Mouse (Mus musculus): Measurements from ENCODE around the gene Paqr8. TPM values are rescaled to one million over a fixed set of nuclear protein-coding genes. Genes with fewer than 3 reads are reported as not detected.

The Paqr8 gene
- polyA plus RNA-seq, 1 experiment from 2014 or later = 4.4 TPM

DNA sequence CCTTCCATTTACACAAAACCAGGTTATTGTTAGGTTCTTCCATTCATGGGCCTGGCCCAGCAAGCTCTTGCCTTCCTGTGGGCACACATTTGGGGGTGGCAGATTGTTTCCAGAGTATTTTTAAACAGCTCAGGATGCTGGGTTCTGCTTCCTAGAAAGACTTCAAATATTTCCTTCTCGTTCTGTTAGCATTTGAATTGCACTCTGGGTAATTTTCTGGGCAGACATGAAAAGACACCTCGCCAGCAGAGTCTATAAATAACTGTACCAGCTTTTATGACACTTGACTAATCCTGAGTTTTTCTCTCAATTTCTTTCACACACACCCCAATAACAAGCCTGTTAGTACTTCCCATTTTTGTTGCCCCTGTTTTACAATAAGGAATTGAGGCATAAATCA is 50.9 kb downstream of the Paqr8 start:
- H3K27ac ChIP-seq (replicated peaks) = no peak overlapping the region
- no peaks in the 10 kb centered on the region for H3K36me3 ChIP-seq (replicated peaks)
- no peak for DNase-seq (ENCODE audit: low spot score)
- 79% methylated on average over 2 of the region's 2 CpGs for WGBS
- no peaks in the 10 kb centered on the region for H3K27me3 ChIP-seq (replicated peaks; ENCODE audit: low read depth, poor library complexity, severe bottlenecking)
- H3K4me3 ChIP-seq = no peak overlapping the region
- no peaks in the 10 kb centered on the region for H3K9me3 ChIP-seq
- H3K4me1 ChIP-seq = no peaks in the 10 kb centered on the region

DNA sequence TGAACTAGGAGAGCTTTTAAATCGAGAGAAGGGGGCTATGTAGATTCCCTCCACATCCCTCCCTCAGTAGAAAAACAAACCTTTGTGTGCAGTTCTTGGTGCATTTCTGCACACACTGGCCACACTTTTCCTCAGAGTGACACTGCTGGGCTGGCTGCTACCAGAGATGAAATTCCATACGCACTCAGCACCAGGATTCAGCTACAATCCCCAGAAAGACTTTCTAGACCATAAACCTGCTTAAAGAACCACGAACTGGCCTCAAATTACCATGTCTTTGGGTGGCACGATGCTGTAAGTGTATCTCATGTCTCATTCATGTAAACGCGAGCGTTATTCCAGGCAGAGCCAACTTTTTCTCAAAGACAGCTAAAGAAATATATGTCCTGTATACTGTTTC is 51.5 kb downstream of the Paqr8 start:
- no peaks in the 10 kb centered on the region for H3K27me3 ChIP-seq (replicated peaks; ENCODE audit: low read depth, poor library complexity, severe bottlenecking)
- no peak overlapping the region for H3K4me3 ChIP-seq
- no peaks in the 10 kb centered on the region for H3K4me1 ChIP-seq
- no peaks in the 10 kb centered on the region for H3K9me3 ChIP-seq
- no peaks in the 10 kb centered on the region for H3K36me3 ChIP-seq (replicated peaks)
- 84% methylated on average over 7 of the region's 7 CpGs for WGBS
- no peak overlapping the region for H3K27ac ChIP-seq (replicated peaks)
- no peak for DNase-seq (ENCODE audit: low spot score)

DNA sequence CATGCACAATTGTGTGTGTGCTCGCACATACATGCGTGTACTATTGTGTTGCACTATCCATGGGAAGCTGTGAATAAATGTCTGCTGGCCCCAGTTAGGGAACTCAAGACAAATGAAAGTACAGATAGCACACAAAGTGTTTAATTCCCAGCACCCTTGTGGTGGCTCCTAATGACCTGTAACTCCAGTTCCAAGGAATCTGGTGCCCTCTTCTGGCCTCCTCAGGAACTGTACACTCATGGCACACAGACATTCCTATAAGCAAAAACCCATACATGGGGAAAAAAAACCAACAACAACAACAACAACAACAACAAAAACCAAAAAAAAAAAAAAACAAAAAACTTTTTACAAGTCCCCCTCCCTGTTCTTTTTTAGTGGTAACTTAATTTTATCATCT is 52.6 kb downstream of the Paqr8 start:
- WGBS = 94% methylated on average over 2 of the region's 2 CpGs
- Histone ChIP-seq H3K9me3 (no peaks in the 10 kb centered on the region), H3K36me3 (replicated peaks) (no peaks in the 10 kb centered on the region), H3K27me3 (replicated peaks; ENCODE audit: low read depth, poor library complexity, severe bottlenecking) (no peaks in the 10 kb centered on the region), H3K4me3 (no peak overlapping the region), H3K27ac (replicated peaks) (no peak overlapping the region), H3K4me1 (no peaks in the 10 kb centered on the region)
- no peak for DNase-seq (ENCODE audit: low spot score)

DNA sequence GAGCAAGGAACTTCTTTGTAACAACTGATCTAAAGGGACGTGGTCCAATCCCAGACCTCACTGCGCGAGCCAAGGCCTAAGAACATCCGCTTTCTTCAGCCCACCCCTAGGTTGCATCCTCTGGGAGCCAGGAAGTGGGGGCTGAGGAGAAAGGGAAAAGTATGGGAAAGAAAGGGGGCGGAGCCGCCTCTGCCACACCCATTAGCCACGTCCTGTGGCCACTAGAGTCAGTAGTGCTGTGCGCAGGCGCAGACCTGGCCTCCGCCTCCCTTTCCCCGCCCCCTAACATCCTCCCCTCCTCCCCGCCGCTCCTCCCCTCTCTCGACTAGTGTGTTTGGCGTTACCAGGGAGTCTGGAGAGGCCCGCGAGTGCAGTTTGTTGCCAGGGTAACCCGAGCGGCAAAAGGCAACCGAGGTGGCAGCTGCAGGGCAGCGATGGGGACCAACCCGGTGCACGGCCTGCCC is 60.9 kb downstream of the Paqr8 start, which contains the start of gene Efhc1:
Gene Efhc1, plus strand, starts transcription at position 327 of the 464 bp plus-strand sequence.
- Histone ChIP-seq H3K27ac (replicated peaks) (peak within 1 kb of the TSS; percentile 84), H3K36me3 (replicated peaks) (no peaks in the 10 kb centered on the region), H3K9me3 (no peaks in the 10 kb centered on the region), H3K4me1 (peaks cover 14% of the 10 kb centered on the region), H3K4me3 (peak within 1 kb of the TSS; percentile 61), H3K27me3 (replicated peaks; ENCODE audit: low read depth, poor library complexity, severe bottlenecking) (no peaks in the 10 kb centered on the region)
- peak; percentile 98 for DNase-seq (ENCODE audit: low spot score)
- WGBS = 3% methylated on average over 23 of the region's 23 CpGs

DNA sequence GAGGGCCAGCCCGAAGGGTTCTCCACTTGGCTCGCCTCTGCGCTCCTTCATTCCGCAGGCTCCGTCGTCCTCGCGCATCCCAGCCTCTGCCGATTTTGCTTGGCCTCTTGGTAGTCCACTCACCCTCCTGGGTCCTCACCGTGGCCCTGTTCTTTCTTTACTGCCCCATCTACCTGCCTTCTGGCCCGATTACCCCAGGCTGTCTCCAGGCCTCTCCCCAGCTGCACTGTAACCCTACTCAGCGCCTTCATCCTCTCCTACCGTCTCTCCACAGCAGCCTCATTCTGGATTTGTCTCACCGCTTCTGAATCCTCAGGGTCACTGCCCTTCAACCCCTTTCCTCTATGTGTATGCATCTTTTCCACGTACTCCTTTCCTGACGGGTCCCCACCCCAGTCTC is 61.4 kb downstream of the Paqr8 start:
- Histone ChIP-seq H3K27ac (replicated peaks) (peak overlapping the region; percentile 84), H3K9me3 (no peaks in the 10 kb centered on the region), H3K4me1 (peaks cover 14% of the 10 kb centered on the region), H3K4me3 (peak overlapping the region; percentile 61), H3K27me3 (replicated peaks; ENCODE audit: low read depth, poor library complexity, severe bottlenecking) (no peaks in the 10 kb centered on the region), H3K36me3 (replicated peaks) (no peaks in the 10 kb centered on the region)
- 2% methylated on average over 16 of the region's 16 CpGs for WGBS
- no peak for DNase-seq (ENCODE audit: low spot score)

DNA sequence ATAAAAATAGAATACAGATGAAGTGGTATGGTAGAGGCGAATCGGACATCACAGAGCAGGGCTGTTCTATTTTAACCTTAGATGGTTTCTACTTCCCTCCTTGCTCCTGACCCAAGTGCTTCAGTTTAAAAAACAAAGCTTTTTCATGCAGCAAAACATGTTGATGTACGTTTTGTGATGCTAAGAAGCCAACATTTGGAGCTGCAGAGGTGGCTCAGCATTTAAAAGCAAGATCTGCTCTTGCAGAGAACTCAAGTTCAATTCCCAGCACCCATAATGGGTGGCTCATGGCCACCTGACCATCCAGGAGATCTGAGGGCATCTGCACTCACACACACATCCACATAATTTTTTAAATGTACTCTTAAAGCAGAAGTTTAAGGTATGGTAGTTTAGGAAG is 64.5 kb downstream of the Paqr8 start:
- WGBS = 86% methylated on average over 3 of the region's 3 CpGs
- no peaks in the 10 kb centered on the region for H3K27me3 ChIP-seq (replicated peaks; ENCODE audit: low read depth, poor library complexity, severe bottlenecking)
- H3K4me3 ChIP-seq = no peak overlapping the region
- no peak overlapping the region for H3K27ac ChIP-seq (replicated peaks)
- peaks cover 20% of the 10 kb centered on the region for H3K4me1 ChIP-seq
- no peaks in the 10 kb centered on the region for H3K9me3 ChIP-seq
- H3K36me3 ChIP-seq (replicated peaks) = no peaks in the 10 kb centered on the region
- no peak for DNase-seq (ENCODE audit: low spot score)

DNA sequence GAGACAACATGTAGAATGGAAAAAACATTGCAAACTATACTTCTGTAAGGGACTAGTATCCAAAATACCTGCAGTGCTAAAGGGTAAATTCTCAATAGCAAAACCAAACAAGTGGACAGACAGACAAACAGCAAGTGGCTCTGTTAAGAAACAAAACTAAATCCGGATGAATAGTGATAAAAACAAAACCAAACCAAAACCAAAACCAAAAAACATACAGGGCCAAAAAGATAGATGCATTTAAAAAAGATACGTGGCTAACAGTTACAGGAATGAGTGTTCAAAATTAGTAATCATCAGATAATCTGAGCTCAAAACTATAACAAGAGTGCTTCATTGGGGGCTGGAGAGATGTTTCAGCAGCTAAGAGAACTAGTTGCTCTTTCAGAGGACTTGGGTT is 79.2 kb downstream of the Paqr8 start:
- Histone ChIP-seq H3K27ac (replicated peaks) (no peak overlapping the region), H3K9me3 (no peaks in the 10 kb centered on the region), H3K4me3 (no peak overlapping the region), H3K27me3 (replicated peaks; ENCODE audit: low read depth, poor library complexity, severe bottlenecking) (no peaks in the 10 kb centered on the region), H3K4me1 (no peaks in the 10 kb centered on the region), H3K36me3 (replicated peaks) (no peaks in the 10 kb centered on the region)
- no peak for DNase-seq (ENCODE audit: low spot score)
- WGBS = 89% methylated on average over 2 of the region's 2 CpGs

DNA sequence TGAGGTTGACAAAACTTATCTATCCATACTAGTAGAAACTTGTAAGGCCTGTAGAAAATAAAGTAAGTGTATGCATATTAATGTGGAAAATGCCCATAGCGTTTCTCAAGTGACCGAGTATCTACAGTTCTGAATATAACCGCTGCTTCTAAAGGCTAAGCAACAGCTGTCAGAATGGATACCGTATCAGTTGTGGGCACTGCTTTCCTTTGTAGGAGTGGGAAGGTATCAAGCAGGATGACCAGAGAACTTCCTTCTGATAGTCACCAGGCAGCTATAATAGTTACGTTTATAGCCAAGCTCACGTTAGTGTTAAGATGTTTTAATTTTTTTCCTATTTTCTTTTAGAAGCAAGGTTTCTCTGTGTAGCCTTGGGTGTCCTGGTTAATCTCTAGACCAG is 83.0 kb downstream of the Paqr8 start:
- Histone ChIP-seq H3K4me3 (no peak overlapping the region), H3K4me1 (no peaks in the 10 kb centered on the region), H3K27me3 (replicated peaks; ENCODE audit: low read depth, poor library complexity, severe bottlenecking) (no peaks in the 10 kb centered on the region), H3K9me3 (no peaks in the 10 kb centered on the region), H3K36me3 (replicated peaks) (no peaks in the 10 kb centered on the region), H3K27ac (replicated peaks) (no peak overlapping the region)
- WGBS = 93% methylated on average over 6 of the region's 6 CpGs
- no peak for DNase-seq (ENCODE audit: low spot score)

DNA sequence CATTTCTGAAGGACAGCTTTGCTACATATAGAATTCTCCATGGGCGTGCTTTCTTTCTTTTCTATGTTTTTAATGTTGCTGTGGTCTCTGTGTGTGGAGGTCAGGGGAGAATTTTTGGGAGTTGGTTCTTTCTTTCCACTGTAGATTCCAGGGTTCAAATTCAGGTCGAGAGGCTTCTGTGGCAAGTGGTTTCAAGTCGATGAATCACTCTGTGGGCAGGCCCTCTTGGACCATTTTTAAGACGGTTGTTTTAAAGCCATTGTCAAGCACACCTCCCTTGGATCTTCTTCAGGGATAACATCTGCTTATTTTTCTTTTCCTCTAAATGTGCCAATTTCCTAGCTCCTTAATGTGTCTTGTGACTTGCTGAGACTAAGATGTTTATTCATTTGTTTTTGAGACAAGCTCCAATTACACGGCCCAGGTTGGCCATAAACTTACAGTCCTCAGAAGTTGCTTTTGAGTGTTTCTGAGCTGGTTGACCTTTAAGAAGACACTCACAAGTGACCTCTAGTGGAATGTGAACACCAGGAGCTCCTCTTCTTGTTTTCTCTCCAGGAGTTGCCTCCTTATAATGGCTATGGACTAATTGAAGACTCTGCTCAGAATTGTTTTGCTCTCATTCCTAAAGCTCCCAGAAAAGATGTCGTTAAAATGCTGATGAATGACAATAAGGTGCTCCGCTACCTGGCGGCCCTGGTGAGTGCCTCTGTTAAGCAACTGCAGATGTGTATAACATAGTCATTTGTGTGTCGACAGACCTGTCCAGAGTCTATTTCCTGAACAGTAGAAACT is 84.1 kb downstream of the Paqr8 start:
- Histone ChIP-seq H3K9me3 (no peaks in the 10 kb centered on the region), H3K27ac (replicated peaks) (no peak overlapping the region), H3K36me3 (replicated peaks) (no peaks in the 10 kb centered on the region), H3K4me3 (no peak overlapping the region), H3K4me1 (no peaks in the 10 kb centered on the region), H3K27me3 (replicated peaks; ENCODE audit: low read depth, poor library complexity, severe bottlenecking) (no peaks in the 10 kb centered on the region)
- 78% methylated on average over 9 of the region's 9 CpGs for WGBS
- no peak for DNase-seq (ENCODE audit: low spot score)

DNA sequence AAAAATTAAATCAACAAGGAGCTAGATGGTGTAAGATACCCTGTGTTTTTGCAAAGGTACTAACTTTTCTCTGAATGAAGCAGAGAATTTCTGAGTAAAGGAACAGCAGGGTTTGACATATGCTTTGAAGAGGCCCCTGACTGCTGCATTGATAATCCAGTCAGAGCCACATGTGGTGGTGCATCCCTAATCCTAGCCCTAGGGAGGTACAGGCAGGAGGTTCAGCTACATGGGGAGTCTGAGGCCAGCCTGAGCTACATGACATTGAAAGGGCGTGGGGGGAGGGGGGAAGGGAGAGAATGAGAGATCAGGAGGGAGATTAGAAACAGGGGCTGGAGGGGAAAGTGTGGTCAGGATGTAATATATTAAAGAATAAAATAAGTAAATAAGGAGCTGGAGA is 90.1 kb downstream of the Paqr8 start:
- H3K4me1 ChIP-seq = no peaks in the 10 kb centered on the region
- no peaks in the 10 kb centered on the region for H3K36me3 ChIP-seq (replicated peaks)
- H3K4me3 ChIP-seq = no peak overlapping the region
- no peaks in the 10 kb centered on the region for H3K9me3 ChIP-seq
- no peak overlapping the region for H3K27ac ChIP-seq (replicated peaks)
- no peak for DNase-seq (ENCODE audit: low spot score)
- no peaks in the 10 kb centered on the region for H3K27me3 ChIP-seq (replicated peaks; ENCODE audit: low read depth, poor library complexity, severe bottlenecking)
- WGBS = 35% methylated on average over 1 of the region's 1 CpGs

DNA sequence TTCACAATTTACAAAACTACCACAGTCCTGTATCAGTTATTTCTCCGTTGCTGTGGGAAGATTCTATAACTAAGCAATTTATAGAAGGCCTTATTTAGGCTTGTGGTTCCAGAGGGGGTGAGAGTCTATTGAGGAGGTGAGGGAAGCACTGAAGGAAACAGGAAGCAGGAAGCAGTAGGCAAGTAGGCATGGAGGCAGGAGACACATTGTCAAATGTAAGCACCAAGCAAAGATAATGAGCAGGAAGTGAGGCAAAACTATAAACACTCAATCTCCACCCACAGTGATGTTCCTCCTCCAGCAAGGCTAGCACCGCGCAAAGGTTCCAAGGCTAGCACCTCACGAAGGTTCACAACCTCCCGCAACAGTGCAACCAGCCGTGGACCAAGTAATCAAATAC is 91.4 kb downstream of the Paqr8 start:
- H3K9me3 ChIP-seq = no peaks in the 10 kb centered on the region
- no peak overlapping the region for H3K27ac ChIP-seq (replicated peaks)
- DNase-seq (ENCODE audit: low spot score) = no peak
- H3K4me1 ChIP-seq = no peaks in the 10 kb centered on the region
- H3K36me3 ChIP-seq (replicated peaks) = no peaks in the 10 kb centered on the region
- no peak overlapping the region for H3K4me3 ChIP-seq
- no peaks in the 10 kb centered on the region for H3K27me3 ChIP-seq (replicated peaks; ENCODE audit: low read depth, poor library complexity, severe bottlenecking)
- WGBS = 91% methylated on average over 6 of the region's 6 CpGs

DNA sequence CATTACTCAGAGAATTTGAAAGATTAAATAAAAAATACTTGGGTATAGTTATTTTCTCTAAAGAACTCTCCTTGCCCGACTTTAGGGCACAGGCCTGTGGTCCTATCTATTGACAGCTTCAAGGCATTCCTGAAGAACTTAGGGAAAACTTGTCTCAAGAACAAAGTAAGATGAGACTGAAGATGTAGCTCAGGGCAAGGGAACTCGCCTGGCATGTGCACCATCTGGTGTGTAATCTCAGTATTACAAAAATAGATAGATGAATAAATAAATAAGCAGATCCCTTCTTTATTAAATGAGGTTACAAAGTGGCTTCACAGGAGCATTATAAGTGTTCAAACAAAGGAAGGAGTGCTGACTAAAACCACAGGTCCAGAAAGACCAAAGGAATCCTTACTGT is 93.7 kb downstream of the Paqr8 start:
- no peak for DNase-seq (ENCODE audit: low spot score)
- no peaks in the 10 kb centered on the region for H3K36me3 ChIP-seq (replicated peaks)
- no peak overlapping the region for H3K27ac ChIP-seq (replicated peaks)
- H3K27me3 ChIP-seq (replicated peaks; ENCODE audit: low read depth, poor library complexity, severe bottlenecking) = no peaks in the 10 kb centered on the region
- no peaks in the 10 kb centered on the region for H3K4me1 ChIP-seq
- no peaks in the 10 kb centered on the region for H3K9me3 ChIP-seq
- WGBS = 75% methylated on average over 2 of the region's 2 CpGs
- H3K4me3 ChIP-seq = no peak overlapping the region

DNA sequence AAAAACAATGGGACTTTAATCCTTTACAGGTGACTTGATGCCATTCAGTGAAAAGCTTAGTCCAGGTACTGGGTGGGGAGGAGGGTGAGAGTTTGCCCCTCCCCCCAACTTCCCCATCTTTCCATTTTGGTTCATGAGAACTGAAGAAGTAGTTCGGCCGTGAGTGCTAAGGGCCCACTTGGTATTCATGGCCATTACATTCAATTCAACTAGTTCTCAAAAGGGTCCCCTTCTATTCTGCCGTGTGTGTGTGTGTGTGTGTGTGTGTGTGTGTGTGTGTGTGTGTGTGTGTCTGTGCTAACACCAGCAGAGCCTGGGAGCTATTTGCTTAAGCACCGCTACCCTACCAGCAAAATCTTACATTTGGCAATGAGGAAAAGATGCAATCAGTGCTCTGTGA is 94.2 kb downstream of the Paqr8 start:
- no peaks in the 10 kb centered on the region for H3K9me3 ChIP-seq
- no peak for DNase-seq (ENCODE audit: low spot score)
- no peak overlapping the region for H3K27ac ChIP-seq (replicated peaks)
- H3K36me3 ChIP-seq (replicated peaks) = no peaks in the 10 kb centered on the region
- H3K4me1 ChIP-seq = no peaks in the 10 kb centered on the region
- H3K27me3 ChIP-seq (replicated peaks; ENCODE audit: low read depth, poor library complexity, severe bottlenecking) = no peaks in the 10 kb centered on the region
- no peak overlapping the region for H3K4me3 ChIP-seq
- WGBS = 76% methylated on average over 4 of the region's 4 CpGs
